Comparison of ENCODE assay signal across 8 mouse cellular contexts in genomic region chr19:6061021-6061533, GRCm38 (mm10). TPM values are rescaled to one million over a fixed set of nuclear protein-coding genes. Genes with fewer than 3 reads are reported as not detected.
DNase-seq lines count a peak whose midpoint lies in the region; ATAC-seq and TF ChIP-seq lines count a peak whose summit lies in the region.

Gene Znhit2, plus strand, starts transcription at chr19:6061192.

- peak; percentile 49; the same call in 1 of the 2 replicates for TF ChIP-seq POLR2A in liver, adult 2 months (IDR thresholded peaks at IDR 0.05; ENCODE audit: extremely low read depth, insufficient read depth, low read length)
- peak; percentile 73 for TF ChIP-seq POLR2A in myocyte (IDR thresholded peaks at IDR 0.05; ENCODE audit: insufficient read length, low read depth)

- no peaks in the 10 kb centered on the region for H3K9me3 ChIP-seq in heart, embryonic 11.5 days (replicated peaks; ENCODE audit: control insufficient read depth, low read length)
- H3K9me3 ChIP-seq in kidney, embryonic 16.5 days (ENCODE audit: low read length), result no peaks in the 10 kb centered on the region
- H3K9me3 ChIP-seq in stomach, embryonic 15.5 days, result no peaks in the 10 kb centered on the region

- H3K4me2 ChIP-seq in heart, embryonic 11.5 days, result peak within 1 kb of the TSS; percentile 100
- H3K4me2 ChIP-seq in kidney, embryonic 16.5 days (replicated peaks; ENCODE audit: low read depth, low read length), result peak within 1 kb of the TSS; percentile 100
- H3K4me2 ChIP-seq in myocyte (ENCODE audit: low read depth), result peak within 1 kb of the TSS; percentile 92
- H3K4me2 ChIP-seq in stomach, embryonic 15.5 days, result peak within 1 kb of the TSS; percentile 98

- H3K27ac ChIP-seq in heart, embryonic 11.5 days (ENCODE audit: low read depth, low read length), result peak within 1 kb of the TSS; percentile 98
- H3K27ac ChIP-seq in kidney, embryonic 16.5 days (ENCODE audit: low read length), result peak within 1 kb of the TSS; percentile 97
- H3K27ac ChIP-seq in liver, adult 2 months (replicated peaks; ENCODE audit: insufficient read depth, low read depth, low read length), result peak within 1 kb of the TSS; percentile 77
- peak within 1 kb of the TSS; percentile 95 for H3K27ac ChIP-seq in stomach, embryonic 15.5 days

- TF ChIP-seq CTCF in C2C12 (IDR thresholded peaks at IDR 0.05; ENCODE audit: control insufficient read depth, insufficient read depth, insufficient read length), result no peak
- TF ChIP-seq CTCF in liver, adult 2 months (IDR thresholded peaks at IDR 0.05; ENCODE audit: low read depth, low read length), result no peak

- H3K36me3 ChIP-seq in C2C12 (ENCODE audit: control insufficient read depth, insufficient read depth), result peaks cover 10% of the 10 kb centered on the region
- no peaks in the 10 kb centered on the region for H3K36me3 ChIP-seq in heart, embryonic 11.5 days (ENCODE audit: control insufficient read depth, insufficient read depth, low read length)
- H3K36me3 ChIP-seq in kidney, embryonic 16.5 days (ENCODE audit: insufficient read depth, low read length), result peaks cover 10% of the 10 kb centered on the region
- peaks cover 2% of the 10 kb centered on the region; the same call in 1 of the 2 replicates for H3K36me3 ChIP-seq in liver, adult 2 months (ENCODE audit: control insufficient read depth, insufficient read depth, low read length)
- H3K36me3 ChIP-seq in myocyte (ENCODE audit: control insufficient read depth, insufficient read depth), result peaks cover 7% of the 10 kb centered on the region
- peaks cover 3% of the 10 kb centered on the region; the same call in 1 of the 2 replicates for H3K36me3 ChIP-seq in stomach, embryonic 15.5 days

- WGBS in heart, embryonic 11.5 days (ENCODE audit: insufficient replicate concordance), result under 1% methylated on average over 58 of the region's 58 CpGs
- under 1% methylated on average over 58 of the region's 58 CpGs for WGBS in kidney, embryonic 16.5 days
- under 1% methylated on average over 58 of the region's 58 CpGs for WGBS in liver, adult 2 months
- under 1% methylated on average over 58 of the region's 58 CpGs for WGBS in stomach, embryonic 15.5 days

- H3K27me3 ChIP-seq in C2C12 (ENCODE audit: control insufficient read depth, insufficient read depth, insufficient read length), result no peaks in the 10 kb centered on the region
- H3K27me3 ChIP-seq in heart, embryonic 11.5 days (ENCODE audit: control insufficient read depth, insufficient read depth, low read length), result no peaks in the 10 kb centered on the region
- no peaks in the 10 kb centered on the region for H3K27me3 ChIP-seq in kidney, embryonic 16.5 days (ENCODE audit: insufficient read depth, low read length)
- no peaks in the 10 kb centered on the region for H3K27me3 ChIP-seq in liver, adult 2 months (ENCODE audit: control insufficient read depth, insufficient read depth, low read length)
- H3K27me3 ChIP-seq in myocyte (ENCODE audit: control insufficient read depth, insufficient read depth, insufficient read length), result no peaks in the 10 kb centered on the region
- no peaks in the 10 kb centered on the region for H3K27me3 ChIP-seq in stomach, embryonic 15.5 days (replicated peaks)

- DNase-seq in brain, adult 2 months (ENCODE audit: low read depth, low spot score), result peak; percentile 98
- DNase-seq in liver, adult 2 months (ENCODE audit: extremely low read depth, low read depth, low spot score), result peak; percentile 89

- H3K9ac ChIP-seq in heart, embryonic 11.5 days (ENCODE audit: low read depth, low read length), result peak within 1 kb of the TSS; percentile 96
- H3K9ac ChIP-seq in kidney, embryonic 16.5 days (replicated peaks; ENCODE audit: low read length), result peak within 1 kb of the TSS; percentile 97
- H3K9ac ChIP-seq in liver, adult 2 months (ENCODE audit: low read depth, low read length), result peak within 1 kb of the TSS; percentile 86
- peak within 1 kb of the TSS; percentile 94 for H3K9ac ChIP-seq in stomach, embryonic 15.5 days

- H3K79me2 ChIP-seq in C2C12 (ENCODE audit: control insufficient read depth, insufficient read depth) (peaks cover 56% of the 10 kb centered on the region), myocyte (ENCODE audit: control insufficient read depth, insufficient read depth) (peaks cover 48% of the 10 kb centered on the region)
- no peaks in the 10 kb centered on the region; the same call in 1 of the 2 replicates for H3K79me2 ChIP-seq in liver, adult 2 months (ENCODE audit: control insufficient read depth, insufficient read depth, low read length)

- H3ac ChIP-seq in C2C12 (ENCODE audit: control insufficient read depth, insufficient read length, low read depth) (peak within 1 kb of the TSS; percentile 93), myocyte (ENCODE audit: control insufficient read depth, insufficient read length) (peak within 1 kb of the TSS; percentile 72)

- peaks cover 27% of the 10 kb centered on the region for H3K4me1 ChIP-seq in heart, embryonic 11.5 days (ENCODE audit: control insufficient read depth, insufficient read depth, low read length)
- H3K4me1 ChIP-seq in kidney, embryonic 16.5 days (ENCODE audit: insufficient read depth, low read length), result peaks cover 37% of the 10 kb centered on the region
- peaks cover 24% of the 10 kb centered on the region for H3K4me1 ChIP-seq in liver, adult 2 months (ENCODE audit: control insufficient read depth, insufficient read depth, low read length)
- peaks cover 31% of the 10 kb centered on the region for H3K4me1 ChIP-seq in stomach, embryonic 15.5 days

- peak; percentile 80 for ATAC-seq in erythroblast, adult 5-6 weeks (replicated peaks; ENCODE audit: low FRiP score, poor library complexity, severe bottlenecking)
- ATAC-seq in heart, embryonic 11.5 days (replicated peaks; ENCODE audit: insufficient number of reproducible peaks, low FRiP score, low TSS enrichment), result peak; percentile 50
- ATAC-seq in kidney, embryonic 16.5 days (ENCODE audit: low FRiP score, low TSS enrichment), result peak; percentile 76
- peak; percentile 72 for ATAC-seq in stomach, embryonic 15.5 days (ENCODE audit: insufficient read depth, low FRiP score, low read depth)

- peak within 1 kb of the TSS; percentile 95 for H3K4me3 ChIP-seq in C2C12 (ENCODE audit: insufficient read depth, poor library complexity, severe bottlenecking)
- H3K4me3 ChIP-seq in heart, embryonic 11.5 days (ENCODE audit: low read depth, low read length), result peak within 1 kb of the TSS; percentile 88
- peak within 1 kb of the TSS; percentile 94 for H3K4me3 ChIP-seq in kidney, embryonic 16.5 days (ENCODE audit: low read length)
- peak within 1 kb of the TSS; percentile 78 for H3K4me3 ChIP-seq in liver, adult 2 months (ENCODE audit: insufficient read depth, low read depth, low read length)
- H3K4me3 ChIP-seq in myocyte, result peak within 1 kb of the TSS; percentile 51
- peak within 1 kb of the TSS; percentile 93 for H3K4me3 ChIP-seq in stomach, embryonic 15.5 days (replicated peaks)

- peaks cover 43% of the 10 kb centered on the region for H3K79me3 ChIP-seq in C2C12 (ENCODE audit: low read depth)

TF ChIP-seq in C2C12, 6 proteins besides CTCF, POLR2A, EP300 and RAD21:
- TF ChIP-seq CEBPB (IDR thresholded peaks at IDR 0.05; ENCODE audit: low read depth) (no peak), MAX (IDR thresholded peaks at IDR 0.05) (no peak), USF1 (IDR thresholded peaks at IDR 0.05; ENCODE audit: low read depth) (no peak), MYOG (IDR thresholded peaks at IDR 0.05; ENCODE audit: control insufficient read depth, extremely low read depth, insufficient read length) (no peak), FOSL1 (IDR thresholded peaks at IDR 0.05; ENCODE audit: insufficient read depth, low read length, poor library complexity, severe bottlenecking) (no peak), MYOD1 (IDR thresholded peaks at IDR 0.05; ENCODE audit: control insufficient read depth, insufficient read length, low read depth) (no peak)
TF ChIP-seq in C2C12: peak in this region for 0.

TF ChIP-seq in myocyte, 11 proteins besides CTCF, POLR2A, EP300 and RAD21:
- TF ChIP-seq TCF12 (IDR thresholded peaks at IDR 0.05; ENCODE audit: insufficient read depth, poor library complexity, severe bottlenecking), result no peak
- no peak for TF ChIP-seq MAX (IDR thresholded peaks at IDR 0.05; ENCODE audit: low read depth)
- TF ChIP-seq TCF3 (IDR thresholded peaks at IDR 0.05; ENCODE audit: insufficient read length, low read depth), result no peak
- peak in 2 of 3 experiments; percentile 44 to 48 for TF ChIP-seq MYOG (IDR thresholded peaks at IDR 0.05; ENCODE audit: control insufficient read depth in 1 of 3, insufficient read depth in 1 of 3, insufficient read length in 2 of 3, low read depth in 2 of 3)
- TF ChIP-seq MYOD1 (IDR thresholded peaks at IDR 0.05; ENCODE audit: control insufficient read depth in 1 of 3, insufficient read length in 2 of 3, low read depth in 2 of 3), result peak in 2 of 3 experiments; percentile 18 to 74
- TF ChIP-seq POLR2AphosphoS2 (IDR thresholded peaks at IDR 0.05; ENCODE audit: insufficient read length, low read depth), result peak; percentile 79
- no peak for TF ChIP-seq SRF (IDR thresholded peaks at IDR 0.05; ENCODE audit: control insufficient read depth, insufficient read length, low read depth)
- no peak for TF ChIP-seq CEBPB (IDR thresholded peaks at IDR 0.05; ENCODE audit: insufficient read depth, poor library complexity, severe bottlenecking)
- TF ChIP-seq E2F4 (IDR thresholded peaks at IDR 0.05; ENCODE audit: insufficient read depth), result no peak

RNA-seq across cellular contexts. Expression of gene Znhit2, which starts in this region (rescaled TPM):
- polyA plus RNA-seq in C2C12 (2012; fragmentation: generic; extraction: Trizol) (49.8 TPM), myocyte (2012; fragmentation: generic; extraction: Trizol) (44.3 TPM)
- 1.3 and 2.7 TPM in 2 replicates for total RNA-seq in erythroblast, adult 5-6 weeks (2015; ENCODE audit: low replicate concordance)
- 2.5 and 6.3 TPM in 2 replicates for total RNA-seq in erythroblast, adult 5-6 weeks (2017; ENCODE audit: low replicate concordance)
- polyA plus RNA-seq in heart, embryonic 11.5 days (2014; fragmentation: Nextera tagmentation; extraction: Ambion mirVana), result 27.1 and 27.5 TPM in 2 replicates
- 35.4 and 37.7 TPM in 2 replicates for polyA plus RNA-seq in kidney, embryonic 16.5 days (2015; fragmentation: Nextera tagmentation; extraction: Ambion mirVana)
- 10.9 and 12.6 TPM in 2 replicates for total RNA-seq in liver, adult 2 months (2014; rRNA removed)
- 52.6 and 52.7 TPM in 2 replicates for polyA plus RNA-seq in liver, adult 2 months (2012; rRNA removed)
- 34.6 and 36.6 TPM in 2 replicates for polyA plus RNA-seq in stomach, embryonic 15.5 days (2015; fragmentation: Nextera tagmentation; extraction: Ambion mirVana)

Comparison
In these comparisons a context has a peak if more than half of its experiments do, and no peak if none do; other contexts are left out.
1. Peak in every context shown above with its lines: DNase-seq, ATAC-seq, H3K4me3 ChIP-seq and H3K27ac ChIP-seq.